ENCODE assay signal across 8 mouse cellular contexts in genomic region chr9:34489316-34489710, GRCm38 (mm10). TPM values are rescaled to one million over a fixed set of nuclear protein-coding genes. Genes with fewer than 3 reads are reported as not detected.
DNase-seq lines count a peak whose midpoint lies in the region; ATAC-seq and TF ChIP-seq lines count a peak whose summit lies in the region.

No protein-coding gene starts in this region.

- no peaks in the 10 kb centered on the region; the same call in 1 of the 2 replicates for H3K9me3 ChIP-seq in megakaryocyte, embryonic 14.5 days
- no peaks in the 10 kb centered on the region for H3K9me3 ChIP-seq in limb, embryonic 14.5 days (ENCODE audit: control insufficient read depth, low read length)
- H3K9me3 ChIP-seq in stomach, embryonic 16.5 days (replicated peaks; ENCODE audit: control insufficient read depth, low read length) = no peaks in the 10 kb centered on the region

- WGBS in limb, embryonic 14.5 days = 2% methylated on average over 13 of the region's 13 CpGs
- WGBS in stomach, embryonic 16.5 days = 2% methylated on average over 13 of the region's 13 CpGs

- peak overlapping the region; percentile 81 for H3K4me2 ChIP-seq in limb, embryonic 14.5 days (replicated peaks; ENCODE audit: low read depth, low read length, severe bottlenecking)
- H3K4me2 ChIP-seq in stomach, embryonic 16.5 days (ENCODE audit: low read depth, low read length) = peak overlapping the region; percentile 77

- no peak overlapping the region for H3K27ac ChIP-seq in limb, embryonic 14.5 days (replicated peaks; ENCODE audit: low read depth, low read length)
- no peak overlapping the region for H3K27ac ChIP-seq in stomach, embryonic 16.5 days (ENCODE audit: low read length)

- DNase-seq in cerebellum, postnatal 36 days = peak; percentile 19 to 41
- no peak for DNase-seq in cerebellum, postnatal 10 days
- no peak for DNase-seq in limb, embryonic 14.5 days (ENCODE audit: low spot score)
- no peak for DNase-seq in adrenal gland, adult 18-20 months (ENCODE audit: low spot score in 2 of 2)

- peaks cover 88% of the 10 kb centered on the region for H3K27me3 ChIP-seq in megakaryocyte, embryonic 14.5 days (replicated peaks)
- peaks cover 41% of the 10 kb centered on the region; the same call in 1 of the 2 replicates for H3K27me3 ChIP-seq in limb, embryonic 14.5 days (ENCODE audit: control insufficient read depth, insufficient read depth, low read length)
- H3K27me3 ChIP-seq in stomach, embryonic 16.5 days (ENCODE audit: control insufficient read depth, insufficient read depth, low read length) = peaks cover 32% of the 10 kb centered on the region

- no peak for ATAC-seq in megakaryocyte, adult 5-6 weeks (ENCODE audit: poor library complexity, severe bottlenecking)
- ATAC-seq in limb, embryonic 14.5 days (ENCODE audit: low FRiP score, low read depth) = no peak
- ATAC-seq in stomach, embryonic 16.5 days (ENCODE audit: insufficient read depth, low FRiP score) = no peak
- ATAC-seq in erythroid progenitor cell, adult 5-6 weeks (replicated peaks; ENCODE audit: low FRiP score, poor library complexity, severe bottlenecking) = no peak

- no peak for TF ChIP-seq POLR2A in limb, embryonic 14.5 days (IDR thresholded peaks at IDR 0.05; ENCODE audit: borderline replicate concordance, extremely low read depth, insufficient read depth, insufficient read length)

- no peaks in the 10 kb centered on the region for H3K36me3 ChIP-seq in megakaryocyte, embryonic 14.5 days (replicated peaks; ENCODE audit: low read length)
- no peaks in the 10 kb centered on the region for H3K36me3 ChIP-seq in limb, embryonic 14.5 days (ENCODE audit: control insufficient read depth, insufficient read depth, low read length)
- H3K36me3 ChIP-seq in stomach, embryonic 16.5 days (ENCODE audit: control insufficient read depth, insufficient read depth, low read length) = no peaks in the 10 kb centered on the region

- peak overlapping the region; percentile 70 for H3K9ac ChIP-seq in limb, embryonic 14.5 days (ENCODE audit: low read depth, low read length, severe bottlenecking)
- H3K9ac ChIP-seq in stomach, embryonic 16.5 days (ENCODE audit: low read length) = peak overlapping the region; percentile 64

- H3K4me3 ChIP-seq in megakaryocyte, embryonic 14.5 days (replicated peaks) = peak overlapping the region; percentile 90
- peak overlapping the region; percentile 67 for H3K4me3 ChIP-seq in limb, embryonic 14.5 days (replicated peaks; ENCODE audit: low read length)
- H3K4me3 ChIP-seq in stomach, embryonic 16.5 days (replicated peaks; ENCODE audit: low read length) = peak overlapping the region; percentile 60

- peaks cover 21% of the 10 kb centered on the region for H3K4me1 ChIP-seq in megakaryocyte, embryonic 14.5 days
- H3K4me1 ChIP-seq in limb, embryonic 14.5 days (ENCODE audit: control insufficient read depth, insufficient read depth, low read length) = peaks cover 17% of the 10 kb centered on the region
- H3K4me1 ChIP-seq in stomach, embryonic 16.5 days (ENCODE audit: control insufficient read depth, insufficient read depth, low read length) = 0 out of 2 replicates have a peak, but pooled peaks cover 9% of the 10 kb centered on the region

RNA-seq across cellular contexts. Expression of gene Kirrel3, which starts 3.6 kb away (rescaled TPM):
- not detected in 2 replicates for polyA plus RNA-seq in megakaryocyte, embryonic 14.5 days (2012; ENCODE audit: insufficient read depth, low replicate concordance)
- not detected in 2 replicates for total RNA-seq in megakaryocyte, adult 5-6 weeks (2015)
- total RNA-seq in megakaryocyte, adult 5-6 weeks (2017) = not detected in 2 replicates
- polyA plus RNA-seq in limb, embryonic 14.5 days (2012; rRNA removed) = 10.1 and 14.2 TPM in 2 replicates
- 14.6 and 20.1 TPM in 2 replicates for polyA plus RNA-seq in limb, embryonic 14.5 days (2014; fragmentation: Nextera tagmentation; extraction: Ambion mirVana)
- 2.3 and 3.0 TPM in 2 replicates for polyA plus RNA-seq in stomach, embryonic 16.5 days (2015; fragmentation: Nextera tagmentation; extraction: Ambion mirVana)
- under 1 TPM; 0.50 to 0.61 TPM for total RNA-seq in adrenal gland, adult 18-20 months (2021)
- not detected in 2 replicates for total RNA-seq in erythroid progenitor cell, adult 5-6 weeks (2015; ENCODE audit: low replicate concordance)
- total RNA-seq in erythroid progenitor cell, adult 5-6 weeks (2017; ENCODE audit: low replicate concordance) = not detected in 2 replicates

Comparison
In these comparisons a context has a peak if more than half of its experiments do, and no peak if none do; other contexts are left out.
1. DNase-seq: peak in cerebellum, postnatal 36 days (2 of 2); none in cerebellum, postnatal 10 days (0 of 2), limb, embryonic 14.5 days (single experiment) and adrenal gland, adult 18-20 months (0 of 2).
2. Peak in every context shown above with its lines, with median percentiles within 50 percentile points of each other: H3K4me3 ChIP-seq.